Mouse (Mus musculus) urinary bladder, adult 2 months (tissue): Measurements from ENCODE around the gene Nhej1. TPM values are rescaled to one million over a fixed set of nuclear protein-coding genes. Genes with fewer than 3 reads are reported as not detected.

Experiments used
- DNase-seq: peaks from one replicate; pipeline ENCODE4 v3.0.0; 2022; ENCODE audit warnings: low spot score
- polyA plus RNA-seq: library from polyadenylated mRNA; depleted of rRNA; stranded (reverse); fragments of >200 nt; gene quantifications from 2 replicates; pipeline ENCODE4 v1.2.3, GENCODE M21; 2012; rRNA removed

Nhej1 gene
- polyA plus RNA-seq, 1 experiment: 4.3 TPM

GRCm38 (mm10) chr1:74936221-74936830, 188.7 kb downstream of the Nhej1 start:
- no peak for DNase-seq

GRCm38 (mm10) chr1:74935402-74935801, 189.6 kb downstream of the Nhej1 start, which contains the start of gene Cfap65:
Cfap65 (minus strand) TSS chr1:74935599.
- DNase-seq: no peak

- no peak for DNase-seq
Observed at GRCm38 (mm10) chr1:74927621-74928296, 197.2 kb downstream of the Nhej1 start.

- no peak for DNase-seq
Observed at GRCm38 (mm10) chr1:74926721-74927120, 198.3 kb downstream of the Nhej1 start.

GRCm38 (mm10) chr1:74924464-74924863, 200.5 kb downstream of the Nhej1 start:
- no peak for DNase-seq

Other genes starting within 250 kb of the Nhej1 start
- not detected in 2 replicates for gene Fev, start 239.8 kb downstream of the Nhej1 start, polyA plus RNA-seq
- gene Cryba2, start 232.1 kb downstream of the Nhej1 start, polyA plus RNA-seq: not detected in 2 replicates
- 0.01 TPM in 1 of 2 replicates, not detected in the other for gene Cfap65, start 189.6 kb downstream of the Nhej1 start, polyA plus RNA-seq
- 0.16 and 0.21 TPM in 2 replicates for gene Ihh, start 173.5 kb downstream of the Nhej1 start, polyA plus RNA-seq
- 0.91 and 1.2 TPM in 2 replicates for gene Slc23a3, start 8.7 kb upstream of the Nhej1 start, polyA plus RNA-seq
- 50.8 and 51.7 TPM in 2 replicates for gene Cnppd1, start 17.5 kb upstream of the Nhej1 start, polyA plus RNA-seq
- gene Retreg2, start 17.6 kb upstream of the Nhej1 start, polyA plus RNA-seq: 60.5 and 61.5 TPM in 2 replicates
- 37.7 and 45.2 TPM in 2 replicates for gene Zfand2b, start 43.4 kb upstream of the Nhej1 start, polyA plus RNA-seq
- gene Abcb6, start 55.2 kb upstream of the Nhej1 start, polyA plus RNA-seq: 11.2 and 13.4 TPM in 2 replicates
- gene Ankzf1, start 67.0 kb upstream of the Nhej1 start, polyA plus RNA-seq: 33.5 and 39.1 TPM in 2 replicates
- 30.4 and 36.3 TPM in 2 replicates for gene Atg9a, start 67.0 kb upstream of the Nhej1 start, polyA plus RNA-seq
- 28.9 and 33.6 TPM in 2 replicates for gene Glb1l, start 85.6 kb upstream of the Nhej1 start, polyA plus RNA-seq
- 149 and 188 TPM in 2 replicates for gene Stk16, start 85.6 kb upstream of the Nhej1 start, polyA plus RNA-seq
- gene Tuba4a, start 94.7 kb upstream of the Nhej1 start, polyA plus RNA-seq: 29.2 and 60.9 TPM in 2 replicates
- not detected in 2 replicates for gene A630095N17Rik, start 106.9 kb upstream of the Nhej1 start, polyA plus RNA-seq
- gene Dnajb2, start 111.2 kb upstream of the Nhej1 start, polyA plus RNA-seq: 34.6 and 37.8 TPM in 2 replicates
- 0.40 and 0.65 TPM in 2 replicates for gene Ptprn, start 139.3 kb upstream of the Nhej1 start, polyA plus RNA-seq
- 0.31 and 0.52 TPM in 2 replicates for gene Resp18, start 153.2 kb upstream of the Nhej1 start, polyA plus RNA-seq
- 106 and 124 TPM in 2 replicates for gene Dnpep, start 192.8 kb upstream of the Nhej1 start, polyA plus RNA-seq
- gene Des, start 235.1 kb upstream of the Nhej1 start, polyA plus RNA-seq: 1,825 and 2,682 TPM in 2 replicates